Mouse (Mus musculus): ENCODE results near the gene Maml2.

The Maml2 gene

GRCm38 (mm10) chr9:13533076-13533707, 235.4 kb downstream of the Maml2 start:
- no peak for DNase-seq (ENCODE audit: low spot score)

DNA sequence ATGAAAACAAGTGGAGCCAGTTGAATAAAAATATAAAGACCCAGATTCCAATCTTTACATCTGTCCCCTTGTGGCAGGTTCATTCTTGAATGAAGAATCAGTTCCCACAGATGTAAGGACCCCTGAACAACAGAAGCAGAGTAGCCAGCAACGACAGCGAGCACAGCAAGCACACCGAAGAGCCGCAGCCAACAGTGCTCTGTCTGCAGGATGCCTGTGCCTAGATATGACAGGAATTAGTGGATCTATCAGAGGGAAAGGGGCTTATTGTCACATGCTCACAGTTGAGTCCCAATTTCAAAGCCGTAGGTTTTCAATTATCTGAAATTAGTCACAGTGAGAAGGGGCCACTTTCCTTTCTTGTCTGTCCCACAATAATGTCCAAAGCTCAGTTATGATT, 238.0 kb downstream of the Maml2 start:
- DNase-seq (ENCODE audit: low spot score), result no peak

DNA sequence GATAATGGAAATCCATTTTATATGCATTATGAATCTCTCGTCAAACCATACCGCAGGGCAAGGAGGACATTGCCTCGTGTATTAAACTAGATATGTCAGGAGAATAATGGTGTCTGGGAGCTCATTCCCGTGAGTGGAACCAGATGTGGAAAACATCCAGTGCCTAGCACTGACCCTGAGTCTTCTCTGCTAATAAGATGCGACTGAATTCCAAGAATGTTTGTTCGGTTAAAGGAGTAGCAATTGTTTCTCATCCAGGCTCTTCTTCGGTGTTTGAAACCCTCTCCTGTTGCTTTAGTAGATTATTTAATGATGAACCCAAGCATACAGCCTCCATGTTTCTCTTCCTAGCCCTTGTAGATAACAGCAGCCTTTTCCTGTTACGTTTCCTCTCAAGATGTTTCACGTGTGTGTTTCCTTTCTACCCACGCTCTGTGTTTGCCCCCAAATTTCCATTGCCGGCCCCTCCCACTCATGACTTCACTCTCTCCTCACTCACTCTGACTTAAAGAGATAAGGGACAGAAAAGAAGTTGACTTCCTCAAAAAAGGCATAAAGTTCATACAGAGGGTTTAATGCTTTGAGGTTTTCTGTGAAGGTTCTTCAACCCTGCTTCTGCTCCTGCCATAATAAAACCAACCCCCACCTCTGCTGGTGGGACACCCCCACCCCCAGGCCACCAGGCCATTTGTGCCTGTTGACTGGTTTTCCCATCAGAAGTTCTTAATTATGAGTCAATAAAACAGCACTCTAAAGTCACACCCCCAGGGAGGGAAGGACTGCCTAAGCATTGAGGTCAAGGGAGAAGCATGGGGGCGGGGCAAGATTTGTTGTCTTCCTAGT, 238.9 kb downstream of the Maml2 start:
- no peak for DNase-seq (ENCODE audit: low spot score)

DNA sequence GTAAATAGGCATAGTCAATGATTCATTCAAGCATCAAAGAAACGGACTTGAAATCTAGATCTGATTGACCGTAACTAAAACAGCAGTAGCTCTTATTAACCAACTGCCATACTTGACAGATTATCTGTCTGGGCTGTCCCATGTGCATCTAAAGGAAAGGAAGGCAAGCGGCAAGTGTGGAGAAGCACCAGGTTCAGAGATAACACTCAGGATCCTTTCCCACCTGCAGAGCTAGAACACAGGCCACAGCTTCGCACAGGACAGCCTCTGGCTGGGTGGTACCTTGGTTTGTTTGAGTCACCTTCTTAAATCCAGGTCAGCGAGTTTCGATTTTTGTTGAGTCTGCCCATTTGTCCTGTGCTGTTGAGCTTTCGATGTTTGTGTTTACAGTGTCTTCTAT, 240.4 kb downstream of the Maml2 start:
- DNase-seq (ENCODE audit: low spot score), result no peak

DNA sequence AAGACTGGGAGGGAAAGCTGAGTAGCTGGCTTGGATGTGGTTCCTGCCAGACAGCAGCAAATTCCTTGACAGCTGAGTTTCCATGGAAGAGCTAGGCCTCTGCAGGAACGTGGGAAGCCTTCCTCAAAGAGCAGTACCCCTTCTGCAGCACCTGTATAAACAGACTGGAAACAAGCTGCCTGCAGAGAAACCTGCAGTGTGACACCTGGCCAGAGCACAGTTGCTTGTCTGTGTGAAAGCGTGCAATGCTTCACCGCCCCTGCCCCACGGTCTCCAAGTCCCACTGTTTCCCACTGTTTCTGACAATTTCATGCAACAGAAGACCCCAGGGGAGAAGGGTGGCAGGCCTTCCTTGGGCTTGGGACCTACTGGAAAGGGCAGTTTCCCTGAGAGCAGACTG, 241.8 kb downstream of the Maml2 start:
- no peak for DNase-seq (ENCODE audit: low spot score)

DNA sequence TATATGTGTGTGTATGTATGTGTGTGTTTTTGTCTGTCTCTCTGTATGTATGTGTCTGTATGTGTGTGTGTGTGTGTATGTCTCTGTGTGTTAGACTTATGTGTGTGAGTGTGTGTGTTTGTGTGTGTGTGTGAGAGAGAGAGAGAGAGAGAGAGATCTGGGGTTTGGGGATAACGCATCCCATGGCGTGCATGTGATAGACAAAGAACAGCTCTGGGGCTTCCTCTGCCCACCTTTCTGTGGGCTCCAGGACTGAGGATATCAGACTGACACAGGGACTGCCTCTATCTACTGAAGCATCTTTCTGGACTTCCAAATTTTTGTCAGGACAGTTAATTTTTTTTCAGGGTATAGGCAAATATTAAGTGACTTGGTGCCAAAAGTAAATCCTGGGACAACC, 242.5 kb downstream of the Maml2 start:
- DNase-seq (ENCODE audit: low spot score), result no peak

GRCm38 (mm10) chr9:13540781-13541180, 243.0 kb downstream of the Maml2 start:
- no peak for DNase-seq (ENCODE audit: low spot score)

- DNase-seq (ENCODE audit: low spot score), result no peak
Measured at GRCm38 (mm10) chr9:13543167-13543566, 245.4 kb downstream of the Maml2 start.

DNA sequence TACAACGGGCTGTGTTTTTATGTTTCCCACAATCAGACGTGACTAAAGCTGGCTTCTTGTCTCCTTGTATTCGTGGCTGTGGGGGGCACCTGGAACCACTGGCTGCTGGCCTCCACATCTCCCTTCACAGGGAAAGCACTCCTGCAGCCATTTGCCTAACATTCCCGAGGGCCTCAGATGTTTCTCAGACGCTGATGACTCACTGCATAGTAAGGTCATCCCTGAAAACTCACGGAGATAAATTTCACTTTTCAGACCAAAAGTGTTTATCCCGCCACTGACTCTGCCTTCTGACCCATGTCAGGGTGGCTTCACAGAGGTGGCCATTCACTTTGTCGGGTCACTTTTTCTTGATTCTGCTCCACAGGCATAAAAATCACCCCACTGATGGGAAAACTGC, 246.4 kb downstream of the Maml2 start:
- DNase-seq (ENCODE audit: low spot score), result peak; percentile 22

DNA sequence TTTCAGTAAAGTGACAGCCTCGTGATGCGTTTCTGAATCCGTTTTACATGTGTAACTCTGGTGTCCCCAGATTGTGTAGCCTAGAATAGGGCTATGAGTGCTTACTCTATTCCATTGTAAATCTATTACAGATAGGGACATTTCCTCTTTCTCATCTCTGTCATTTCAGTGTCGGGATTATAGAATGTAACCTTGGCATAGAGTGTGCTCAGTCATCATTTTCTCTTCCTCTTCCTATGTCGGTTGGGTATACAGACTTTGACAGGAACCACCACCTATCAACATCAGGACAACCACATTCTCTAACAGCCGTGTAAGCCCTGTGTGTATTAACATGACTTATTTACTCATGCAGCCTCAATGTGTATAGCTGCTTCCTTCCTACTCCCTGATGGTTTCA, 248.0 kb downstream of the Maml2 start:
- DNase-seq (ENCODE audit: low spot score), result no peak

- DNase-seq (ENCODE audit: low spot score), result no peak
Measured at GRCm38 (mm10) chr9:13549911-13550310, 252.2 kb downstream of the Maml2 start.

DNA sequence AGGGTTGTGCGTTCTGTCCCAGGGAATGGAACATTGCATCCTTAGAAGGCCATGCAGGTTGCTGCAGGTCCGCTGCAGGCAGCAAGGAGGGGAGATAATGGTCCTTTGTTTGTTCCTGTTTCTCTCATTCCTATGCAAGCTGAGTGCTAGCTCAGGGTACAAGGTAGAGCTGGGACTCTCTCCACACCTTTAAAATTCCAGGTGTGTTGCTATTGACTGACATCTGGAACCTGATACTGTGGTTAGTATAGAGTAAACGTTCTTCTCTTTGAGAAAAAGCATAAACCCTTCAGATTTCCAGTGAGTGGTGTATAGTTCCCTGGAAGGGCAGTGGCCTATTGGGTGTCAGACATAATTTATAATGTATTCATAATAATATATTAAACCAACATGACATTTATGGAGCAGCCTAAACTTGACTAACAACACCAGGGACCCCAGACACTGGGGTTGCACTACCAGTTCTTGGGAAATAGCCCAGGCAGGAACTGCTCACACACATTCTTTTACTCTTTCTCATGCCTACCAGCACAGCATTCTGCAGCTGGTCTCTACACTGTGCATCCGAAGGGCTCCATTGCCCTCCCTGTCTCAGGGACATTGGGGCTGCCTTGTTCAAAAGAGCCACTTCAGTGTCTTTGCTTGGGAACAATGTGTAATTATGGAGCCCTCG, 254.8 kb downstream of the Maml2 start:
- no peak for DNase-seq (ENCODE audit: low spot score)

DNA sequence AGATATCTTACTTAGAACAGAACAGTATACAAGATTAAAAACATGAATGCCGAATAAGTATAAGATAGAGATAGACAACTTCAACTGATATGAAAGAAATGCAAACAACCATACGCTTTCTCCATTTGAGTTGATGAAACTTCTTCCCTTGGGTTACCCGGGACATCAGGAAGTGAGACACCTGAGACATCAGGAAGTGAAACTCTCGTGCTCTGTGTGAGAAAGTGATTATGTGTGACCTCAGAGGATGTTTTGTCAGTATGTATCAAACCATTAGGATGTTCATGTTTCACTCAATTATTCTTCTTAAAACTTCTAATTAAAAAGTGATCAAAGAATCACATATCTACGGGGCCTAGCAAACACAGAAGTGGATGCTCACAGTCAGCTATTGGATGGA, 257.0 kb downstream of the Maml2 start:
- no peak for DNase-seq (ENCODE audit: low spot score)

DNA sequence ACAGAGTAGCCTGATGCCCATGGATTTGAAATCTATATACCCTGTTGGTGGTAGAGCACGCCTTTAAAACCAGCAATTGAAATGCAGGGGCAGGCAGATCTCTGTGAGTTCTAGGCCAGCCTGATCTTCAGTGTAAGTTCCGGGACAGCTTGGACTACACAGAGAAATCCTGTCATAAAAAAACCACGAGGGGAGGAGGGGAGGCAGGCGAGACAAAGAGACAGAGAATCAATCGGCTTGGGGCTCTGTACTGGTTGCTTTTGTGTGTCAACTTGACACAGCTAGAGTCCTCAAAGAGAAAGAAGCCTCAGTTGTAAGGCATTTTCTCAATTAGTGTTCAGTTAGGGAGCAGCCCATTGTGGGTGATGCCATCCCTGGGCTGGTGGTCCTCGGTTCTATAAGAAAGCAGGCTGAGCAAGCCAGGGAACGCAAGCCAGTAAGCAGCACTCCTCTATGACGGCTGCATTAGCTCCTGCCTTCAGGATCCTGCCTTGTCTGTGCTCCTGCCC, 258.3 kb downstream of the Maml2 start:
- DNase-seq (ENCODE audit: low spot score), result no peak

- no peak for DNase-seq (ENCODE audit: low spot score)
Measured at GRCm38 (mm10) chr9:13556696-13557095, 258.9 kb downstream of the Maml2 start.

GRCm38 (mm10) chr9:13558811-13559372, 261.1 kb downstream of the Maml2 start:
- no peak for DNase-seq (ENCODE audit: low spot score)

DNA sequence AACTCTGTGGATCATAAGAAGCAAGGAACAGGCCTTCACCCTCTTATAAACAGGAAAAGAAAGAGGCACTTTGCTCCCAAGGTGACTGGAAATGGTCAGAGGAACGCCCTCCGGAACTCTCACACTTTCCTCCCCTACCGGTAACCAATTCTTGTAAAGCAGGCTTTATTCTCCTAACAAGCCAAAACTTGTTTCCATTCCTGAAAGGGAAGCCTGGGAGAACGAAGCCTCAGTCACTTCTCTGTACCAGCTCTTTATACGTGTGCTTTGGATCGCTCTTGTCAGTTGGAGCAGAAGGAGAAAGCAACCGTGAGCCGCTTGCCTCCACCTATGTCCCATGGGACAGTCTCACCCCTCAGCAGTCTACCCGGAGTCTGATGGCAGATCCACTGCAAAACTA, 262.9 kb downstream of the Maml2 start:
- DNase-seq (ENCODE audit: low spot score), result no peak

DNA sequence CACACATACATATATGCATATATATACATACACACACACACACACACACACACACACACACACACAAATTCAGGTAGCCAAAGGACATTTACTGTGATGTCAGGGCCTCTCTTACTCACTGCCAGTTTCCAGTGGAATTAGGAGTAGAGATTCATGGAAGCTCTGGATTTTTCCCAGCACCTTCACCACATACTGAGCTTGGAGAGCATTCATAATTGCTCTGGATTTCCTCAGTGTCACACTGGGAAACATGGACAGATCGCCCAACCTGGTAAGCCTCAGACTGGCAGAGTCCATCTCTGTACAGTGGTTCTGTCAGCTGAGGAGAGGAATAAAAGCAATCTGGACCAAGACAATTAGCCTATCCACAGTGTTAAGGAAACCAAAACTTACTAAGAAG, 263.6 kb downstream of the Maml2 start:
- DNase-seq (ENCODE audit: low spot score), result no peak

GRCm38 (mm10) chr9:13563475-13564414, 266.0 kb downstream of the Maml2 start:
- DNase-seq (ENCODE audit: low spot score), result peak; percentile 28

- no peak for DNase-seq (ENCODE audit: low spot score)
Measured at GRCm38 (mm10) chr9:13565343-13566019, 267.7 kb downstream of the Maml2 start.
